9 mouse cellular contexts compared by ENCODE assay signal in genomic region chr8:119258642-119259041, GRCm38 (mm10).
DNase-seq lines count a peak whose midpoint lies in the region; ATAC-seq and TF ChIP-seq lines count a peak whose summit lies in the region.
"Had no signal": no experiment of that assay in that cellular context is flagged by ENCODE, and none has a peak within 500 bp of the region (broad histone marks: within the 10 kb centered on the region; RNA-seq: fewer than 3 reads in every experiment).

No protein-coding gene starts in this region.

- 35% methylated on average over 10 of the region's 11 CpGs for WGBS in lung, postnatal 0 days
- WGBS in kidney, adult 2 months: 22% methylated on average over 11 of the region's 11 CpGs

- no peaks in the 10 kb centered on the region for H3K4me1 ChIP-seq in lung, postnatal 0 days (ENCODE audit: insufficient read depth, low read depth, low read length)
- no peaks in the 10 kb centered on the region for H3K4me1 ChIP-seq in kidney, adult 2 months (ENCODE audit: control insufficient read depth, insufficient read depth, low read length)
- H3K4me1 ChIP-seq: heart, embryonic 12.5 days had no signal

- no peak overlapping the region for H3K4me3 ChIP-seq in lung, postnatal 0 days (ENCODE audit: low read depth, low read length)
- no peak overlapping the region for H3K4me3 ChIP-seq in kidney, adult 2 months (ENCODE audit: insufficient read depth, low read depth, low read length)
- H3K4me3 ChIP-seq: heart, embryonic 12.5 days had no signal

- TF ChIP-seq EP300 in lung, postnatal 0 days (IDR thresholded peaks at IDR 0.05): no peak

- H3K4me2 ChIP-seq in lung, postnatal 0 days (replicated peaks; ENCODE audit: low read depth, low read length): no peak overlapping the region
- H3K4me2 ChIP-seq: heart, embryonic 12.5 days had no signal

- ATAC-seq in lung, postnatal 0 days: no peak

- H3K9ac ChIP-seq in lung, postnatal 0 days (replicated peaks; ENCODE audit: low read depth): no peak overlapping the region
- H3K9ac ChIP-seq: heart, embryonic 12.5 days had no signal

- TF ChIP-seq POLR2A in kidney, adult 2 months (IDR thresholded peaks at IDR 0.05; ENCODE audit: low read depth, low read length): no peak

- no peaks in the 10 kb centered on the region for H3K27me3 ChIP-seq in lung, postnatal 0 days (replicated peaks; ENCODE audit: insufficient read depth, low read length)
- H3K27me3 ChIP-seq in kidney, adult 2 months (replicated peaks; ENCODE audit: control insufficient read depth, insufficient read depth, low read length): no peaks in the 10 kb centered on the region
- H3K27me3 ChIP-seq: heart, embryonic 12.5 days had no signal

- TF ChIP-seq CTCF in lung, postnatal 0 days (IDR thresholded peaks at IDR 0.05): no peak
- no peak for TF ChIP-seq CTCF in kidney, adult 2 months (conservative IDR thresholded peaks at IDR 0.05; ENCODE audit: insufficient read depth, insufficient read length, low read depth, low read length)

- DNase-seq in lung, postnatal 0 days (ENCODE audit: low spot score): peak; percentile 48
- no peak for DNase-seq in lung, postnatal 25 days (ENCODE audit: low spot score)
- peak; percentile 60 for DNase-seq in adrenal gland, postnatal 10 days
- peak; percentile 44 for DNase-seq in kidney, adult 2 months
- peak; percentile 29 for DNase-seq in retina, postnatal 1 day
- DNase-seq in layer of hippocampus, postnatal 10 days (ENCODE audit: low spot score in 2 of 2): no peak
- DNase-seq in right cerebral cortex, postnatal 10 days (ENCODE audit: low spot score in 2 of 2): no peak
- DNase-seq: left cerebral cortex, postnatal 4 days had no signal

- no peak overlapping the region for H3K27ac ChIP-seq in lung, postnatal 0 days (ENCODE audit: low read length)
- no peak overlapping the region for H3K27ac ChIP-seq in kidney, adult 2 months (ENCODE audit: insufficient read depth, low read depth, low read length)

- H3K36me3 ChIP-seq in lung, postnatal 0 days (ENCODE audit: insufficient read depth, low read length): no peaks in the 10 kb centered on the region
- no peaks in the 10 kb centered on the region for H3K36me3 ChIP-seq in kidney, adult 2 months (ENCODE audit: control insufficient read depth, insufficient read depth, low read length)
- H3K36me3 ChIP-seq: heart, embryonic 12.5 days had no signal

- no peaks in the 10 kb centered on the region for H3K9me3 ChIP-seq in lung, postnatal 0 days (ENCODE audit: low read length)

Comparison
In these comparisons a context has a peak if more than half of its experiments do, and no peak if none do; other contexts are left out.
1. DNase-seq: peak in lung, postnatal 0 days (single experiment), adrenal gland, postnatal 10 days (single experiment), kidney, adult 2 months (single experiment) and retina, postnatal 1 day (single experiment); none in lung, postnatal 25 days (single experiment), layer of hippocampus, postnatal 10 days (0 of 2) and right cerebral cortex, postnatal 10 days (0 of 2).